Mouse (Mus musculus): ENCODE results near the gene Tagap. TPM values are rescaled to one million over a fixed set of nuclear protein-coding genes. Genes with fewer than 3 reads are reported as not detected.

The Tagap gene
- 0.64 TPM in 2 replicates for polyA plus RNA-seq (2012; rRNA removed)
- 0.65 and 1.1 TPM in 2 replicates for polyA plus RNA-seq (2014; fragmentation: Nextera tagmentation; extraction: Ambion mirVana)

DNA sequence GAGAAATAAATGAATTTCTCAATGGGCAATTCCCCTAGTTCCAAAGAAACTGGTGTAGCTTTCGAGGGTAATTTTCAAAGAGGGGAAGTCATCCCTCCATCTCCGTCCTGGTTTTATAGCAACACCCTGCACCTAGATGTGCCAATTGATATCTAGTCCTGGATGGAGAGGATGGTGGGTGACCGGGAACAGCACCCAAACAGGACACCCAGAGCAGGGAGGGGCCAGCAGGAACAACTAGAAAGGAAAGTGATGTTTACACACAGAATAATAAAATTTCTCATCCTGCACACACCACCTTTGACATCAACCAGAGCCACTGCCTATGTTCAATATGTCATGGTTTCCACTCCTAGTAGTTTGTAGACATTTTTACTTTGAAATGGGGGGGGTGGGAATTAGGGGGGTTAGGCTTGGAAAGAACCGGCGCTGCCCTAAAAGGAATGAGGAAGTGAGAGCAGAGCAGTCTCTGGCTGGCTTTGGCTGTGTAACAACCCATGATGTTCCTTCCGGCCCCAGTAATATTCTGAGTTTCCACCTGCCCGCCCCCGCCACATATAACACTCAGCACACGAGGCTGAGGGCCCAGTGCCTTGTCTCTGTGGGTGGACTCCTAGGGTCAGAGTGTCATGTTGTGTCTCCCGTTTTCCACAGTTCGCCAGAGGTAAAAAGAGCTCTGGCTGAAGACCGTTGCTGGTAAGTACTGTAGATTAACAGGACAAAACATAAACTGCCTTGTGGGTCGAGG, at the start of gene Tagap:
Gene Tagap, plus strand, starts transcription at position 588 of the 748 bp plus-strand sequence.
- no peak within 1 kb of the TSS for H3K4me3 ChIP-seq (replicated peaks; ENCODE audit: low read length)
- DNase-seq (ENCODE audit: low spot score) (no peak), ATAC-seq (ENCODE audit: low FRiP score, low read depth) (no peak)
- no peak within 1 kb of the TSS for H3K9ac ChIP-seq (ENCODE audit: low read depth, low read length, severe bottlenecking)
- H3K9me3 ChIP-seq (ENCODE audit: control insufficient read depth, low read length), result no peaks in the 10 kb centered on the region
- WGBS, result 70% methylated on average over 13 of the region's 13 CpGs
- H3K4me2 ChIP-seq (replicated peaks; ENCODE audit: low read depth, low read length, severe bottlenecking), result no peak within 1 kb of the TSS
- no peak within 1 kb of the TSS for H3K27ac ChIP-seq (replicated peaks; ENCODE audit: low read depth, low read length)
- TF ChIP-seq POLR2A (IDR thresholded peaks at IDR 0.05; ENCODE audit: borderline replicate concordance, extremely low read depth, insufficient read depth, insufficient read length), result no peak
- no peaks in the 10 kb centered on the region for H3K36me3 ChIP-seq (ENCODE audit: control insufficient read depth, insufficient read depth, low read length)
- no peaks in the 10 kb centered on the region for H3K4me1 ChIP-seq (ENCODE audit: control insufficient read depth, insufficient read depth, low read length)
- no peaks in the 10 kb centered on the region for H3K27me3 ChIP-seq (ENCODE audit: control insufficient read depth, insufficient read depth, low read length)

DNA sequence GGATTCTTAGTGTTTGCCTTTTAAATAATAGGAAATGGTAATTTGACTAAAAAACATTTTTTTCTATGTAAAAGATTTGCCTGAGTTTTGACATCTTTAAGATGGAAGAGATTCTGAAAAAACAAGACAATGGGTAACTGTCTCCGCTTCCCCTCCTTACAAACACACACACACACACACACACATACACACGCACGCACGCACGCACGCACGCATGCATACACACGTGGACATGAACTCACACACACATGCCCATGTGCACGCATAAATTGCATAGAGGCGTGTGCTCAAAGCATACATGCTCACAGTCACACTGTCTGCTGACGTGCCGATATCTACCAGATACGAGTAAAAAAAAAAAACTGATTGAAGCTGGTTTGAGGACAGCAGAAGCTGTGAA, 49.3 kb upstream of the Tagap start:
- Histone ChIP-seq H3K27ac (replicated peaks; ENCODE audit: low read depth, low read length) (no peak overlapping the region), H3K36me3 (ENCODE audit: control insufficient read depth, insufficient read depth, low read length) (no peaks in the 10 kb centered on the region), H3K9me3 (ENCODE audit: control insufficient read depth, low read length) (no peaks in the 10 kb centered on the region), H3K4me1 (ENCODE audit: control insufficient read depth, insufficient read depth, low read length) (peaks cover 7% of the 10 kb centered on the region; the same call in 1 of the 2 replicates), H3K4me3 (replicated peaks; ENCODE audit: low read length) (no peak overlapping the region), H3K4me2 (replicated peaks; ENCODE audit: low read depth, low read length, severe bottlenecking) (no peak overlapping the region), H3K9ac (ENCODE audit: low read depth, low read length, severe bottlenecking) (no peak overlapping the region), H3K27me3 (ENCODE audit: control insufficient read depth, insufficient read depth, low read length) (no peaks in the 10 kb centered on the region)
- WGBS, result 92% methylated on average over 13 of the region's 13 CpGs
- no peak for DNase-seq (ENCODE audit: low spot score)
- no peak for TF ChIP-seq POLR2A (IDR thresholded peaks at IDR 0.05; ENCODE audit: borderline replicate concordance, extremely low read depth, insufficient read depth, insufficient read length)
- ATAC-seq (ENCODE audit: low FRiP score, low read depth), result no peak

DNA sequence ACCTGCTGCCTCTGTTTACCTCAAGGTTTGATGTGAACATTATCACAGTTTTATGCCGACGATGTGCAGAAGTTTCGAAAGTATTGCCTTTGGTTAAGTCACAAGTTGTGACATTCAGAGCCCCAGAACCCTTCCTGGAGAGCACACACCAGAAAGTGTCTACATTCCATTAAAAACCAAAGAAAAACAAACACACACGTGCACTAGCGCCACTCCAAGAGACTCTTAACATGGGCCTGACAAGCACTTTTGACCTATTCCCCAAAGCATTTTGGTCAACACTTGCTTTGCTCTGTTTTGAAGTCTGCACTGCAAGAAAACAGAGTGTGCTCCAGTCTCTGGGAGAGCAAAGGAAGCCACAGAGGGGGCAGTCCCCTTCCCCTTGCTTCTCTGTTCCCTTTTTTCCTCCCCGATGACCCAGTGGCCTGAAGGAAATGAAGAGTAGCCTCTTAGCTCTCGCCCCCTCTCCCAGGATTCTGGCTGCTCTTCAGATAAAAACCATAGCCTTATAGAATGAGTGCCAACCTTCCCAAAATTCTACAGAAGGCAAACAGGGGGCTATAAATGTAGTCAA, 48.5 kb upstream of the Tagap start:
- Histone ChIP-seq H3K4me1 (ENCODE audit: control insufficient read depth, insufficient read depth, low read length) (peaks cover 7% of the 10 kb centered on the region; the same call in 1 of the 2 replicates), H3K9me3 (ENCODE audit: control insufficient read depth, low read length) (no peaks in the 10 kb centered on the region), H3K4me3 (replicated peaks; ENCODE audit: low read length) (no peak overlapping the region), H3K9ac (ENCODE audit: low read depth, low read length, severe bottlenecking) (no peak overlapping the region), H3K27me3 (ENCODE audit: control insufficient read depth, insufficient read depth, low read length) (no peaks in the 10 kb centered on the region), H3K36me3 (ENCODE audit: control insufficient read depth, insufficient read depth, low read length) (no peaks in the 10 kb centered on the region), H3K4me2 (replicated peaks; ENCODE audit: low read depth, low read length, severe bottlenecking) (no peak overlapping the region), H3K27ac (replicated peaks; ENCODE audit: low read depth, low read length) (no peak overlapping the region)
- DNase-seq (ENCODE audit: low spot score) (no peak), ATAC-seq (ENCODE audit: low FRiP score, low read depth) (no peak)
- TF ChIP-seq POLR2A (IDR thresholded peaks at IDR 0.05; ENCODE audit: borderline replicate concordance, extremely low read depth, insufficient read depth, insufficient read length), result no peak
- WGBS, result 64% methylated on average over 7 of the region's 7 CpGs

DNA sequence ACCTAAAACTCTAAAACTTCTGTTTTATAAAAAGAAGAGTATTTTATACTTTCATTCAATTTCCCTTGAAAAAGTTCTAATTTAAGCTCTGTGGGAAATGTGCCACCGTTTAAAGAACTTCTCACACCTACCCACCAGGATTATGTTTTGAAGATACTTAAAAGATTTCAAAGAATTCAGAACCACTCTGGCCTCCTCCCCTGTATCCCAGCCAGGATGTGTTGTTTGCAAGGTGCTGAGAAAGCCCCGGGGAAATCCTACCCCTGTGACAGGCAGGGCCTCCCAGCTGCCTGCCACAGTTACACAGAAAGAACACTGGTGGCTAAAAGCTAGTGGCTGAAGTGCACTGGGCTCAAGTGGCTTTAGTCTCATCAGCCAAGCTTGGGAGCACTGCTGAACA, 47.9 kb upstream of the Tagap start:
- Histone ChIP-seq H3K36me3 (ENCODE audit: control insufficient read depth, insufficient read depth, low read length) (no peaks in the 10 kb centered on the region), H3K4me2 (replicated peaks; ENCODE audit: low read depth, low read length, severe bottlenecking) (no peak overlapping the region), H3K4me3 (replicated peaks; ENCODE audit: low read length) (no peak overlapping the region), H3K9ac (ENCODE audit: low read depth, low read length, severe bottlenecking) (no peak overlapping the region), H3K9me3 (ENCODE audit: control insufficient read depth, low read length) (no peaks in the 10 kb centered on the region), H3K27me3 (ENCODE audit: control insufficient read depth, insufficient read depth, low read length) (no peaks in the 10 kb centered on the region), H3K27ac (replicated peaks; ENCODE audit: low read depth, low read length) (no peak overlapping the region), H3K4me1 (ENCODE audit: control insufficient read depth, insufficient read depth, low read length) (peaks cover 7% of the 10 kb centered on the region; the same call in 1 of the 2 replicates)
- TF ChIP-seq POLR2A (IDR thresholded peaks at IDR 0.05; ENCODE audit: borderline replicate concordance, extremely low read depth, insufficient read depth, insufficient read length), result no peak
- ATAC-seq (ENCODE audit: low FRiP score, low read depth) (no peak), DNase-seq (ENCODE audit: low spot score) (no peak)
- WGBS, result 40% methylated on average over 2 of the region's 2 CpGs

DNA sequence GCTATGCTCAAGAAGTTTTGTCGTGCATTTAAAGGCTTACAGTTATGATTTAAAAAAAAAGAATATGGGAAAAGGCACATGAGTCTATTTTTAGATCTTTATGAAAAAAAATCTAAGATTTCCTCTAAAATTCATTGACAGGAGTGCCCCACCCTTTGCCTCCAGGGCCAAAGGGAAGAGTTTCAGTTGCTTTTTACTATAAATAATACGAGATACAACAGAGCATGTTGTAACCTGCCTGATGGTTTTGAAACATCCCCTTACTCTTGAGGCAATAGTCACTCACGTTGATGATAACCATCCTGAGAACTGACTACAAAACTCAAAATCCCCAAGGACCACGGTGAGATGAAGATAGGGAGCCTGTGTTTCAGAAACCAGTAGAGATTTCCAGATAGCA, 46.3 kb upstream of the Tagap start:
- 71% methylated on average over 4 of the region's 4 CpGs for WGBS
- TF ChIP-seq POLR2A (IDR thresholded peaks at IDR 0.05; ENCODE audit: borderline replicate concordance, extremely low read depth, insufficient read depth, insufficient read length), result no peak

More for the DNA sequence above, 46.3 kb upstream of the Tagap start:
- Histone ChIP-seq H3K4me2 (replicated peaks; ENCODE audit: low read depth, low read length, severe bottlenecking) (no peak overlapping the region), H3K27me3 (ENCODE audit: control insufficient read depth, insufficient read depth, low read length) (no peaks in the 10 kb centered on the region), H3K9me3 (ENCODE audit: control insufficient read depth, low read length) (no peaks in the 10 kb centered on the region), H3K9ac (ENCODE audit: low read depth, low read length, severe bottlenecking) (no peak overlapping the region), H3K4me3 (replicated peaks; ENCODE audit: low read length) (no peak overlapping the region), H3K27ac (replicated peaks; ENCODE audit: low read depth, low read length) (no peak overlapping the region), H3K4me1 (ENCODE audit: control insufficient read depth, insufficient read depth, low read length) (peaks cover 7% of the 10 kb centered on the region; the same call in 1 of the 2 replicates), H3K36me3 (ENCODE audit: control insufficient read depth, insufficient read depth, low read length) (no peaks in the 10 kb centered on the region)
- DNase-seq (ENCODE audit: low spot score), result no peak
- ATAC-seq (ENCODE audit: low FRiP score, low read depth), result no peak

All from limb, embryonic 14.5 days (tissue).